Mouse (Mus musculus): ENCODE measurements around the gene Nek3.

DNA sequence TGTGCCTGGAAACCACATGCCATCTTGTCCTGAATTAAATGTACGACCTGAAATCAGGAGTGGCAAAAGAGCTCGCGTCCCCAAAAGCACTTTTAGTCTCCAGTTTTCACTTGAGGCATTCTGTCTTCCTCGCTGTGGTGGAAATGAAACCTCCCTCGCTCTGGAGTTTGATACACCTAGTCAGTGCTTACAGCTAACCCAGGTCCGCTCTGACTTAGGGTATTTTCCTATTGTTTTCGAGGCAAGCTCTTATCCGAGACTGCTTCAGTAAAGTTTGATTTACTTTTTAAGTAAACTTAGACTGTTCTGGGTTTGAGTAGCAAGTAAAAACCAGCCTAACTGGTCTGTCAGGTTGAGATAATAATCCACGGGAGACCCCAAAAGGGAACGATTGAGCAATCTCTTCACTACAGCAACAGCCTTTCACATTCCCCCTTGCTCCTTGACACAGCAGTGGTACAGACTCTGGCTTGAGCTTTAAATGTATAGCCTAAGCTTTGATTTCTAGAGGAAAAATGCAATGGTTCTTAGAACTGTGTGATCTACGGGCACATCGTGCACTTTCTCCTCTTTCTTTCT is 27.3 kb upstream of the Nek3 start:
- TF ChIP-seq EP300 (IDR thresholded peaks at IDR 0.05; ENCODE audit: low read depth) (no peak), CTCF (IDR thresholded peaks at IDR 0.05; ENCODE audit: low read depth) (no peak)
